Mouse (Mus musculus): Measurements from ENCODE around the gene Plek.

DNA sequence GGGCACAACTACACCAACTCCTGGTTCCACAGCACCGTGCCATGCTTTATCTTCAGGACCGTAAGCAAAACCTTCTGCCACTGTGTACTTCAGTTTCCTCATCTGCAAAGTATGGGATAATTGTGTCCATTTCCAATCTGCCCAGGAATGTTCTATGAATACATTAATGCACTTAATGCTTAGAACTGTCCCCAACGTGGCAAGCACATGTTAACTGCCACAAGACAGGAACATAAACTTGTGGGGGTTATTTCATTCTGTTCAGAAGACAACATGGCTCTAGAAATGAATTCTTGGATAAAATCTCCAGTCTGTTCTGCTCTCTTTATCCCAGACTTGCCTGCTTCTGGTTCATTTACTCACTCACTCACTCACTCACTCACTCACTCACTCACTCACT is 48.4 kb downstream of the Plek start:
- TF ChIP-seq CTCF (IDR thresholded peaks at IDR 0.05; ENCODE audit: control insufficient read depth, insufficient read depth, low read length): no peak
- TF ChIP-seq POLR2A (IDR thresholded peaks at IDR 0.05; ENCODE audit: borderline replicate concordance, control insufficient read depth, low read depth, low read length): no peak
